Mouse (Mus musculus): ENCODE data around the gene Cdc42bpa. TPM values are rescaled to one million over a fixed set of nuclear protein-coding genes. Genes with fewer than 3 reads are reported as not detected.

The Cdc42bpa gene
- polyA plus RNA-seq, 1 experiment from 2014 or later, result 19.1 TPM

- 90% methylated on average over 5 of the region's 5 CpGs for WGBS
These were observed 138.2 kb downstream of the Cdc42bpa start for GRCm38 (mm10) chr1:180098426-180098825.

GRCm38 (mm10) chr1:180104567-180104966 is 144.3 kb downstream of the Cdc42bpa start:
- no peaks in the 10 kb centered on the region for H3K36me3 ChIP-seq
- no peak overlapping the region for H3K9ac ChIP-seq
- no peaks in the 10 kb centered on the region for H3K9me3 ChIP-seq
- ATAC-seq (ENCODE audit: low FRiP score, low read depth), result no peak
- 71% methylated on average over 3 of the region's 3 CpGs for WGBS
- no peak overlapping the region for H3K4me2 ChIP-seq (replicated peaks)
- no peaks in the 10 kb centered on the region for H3K27me3 ChIP-seq (replicated peaks)
- no peaks in the 10 kb centered on the region for H3K4me1 ChIP-seq
- H3K27ac ChIP-seq, result no peak overlapping the region
- H3K4me3 ChIP-seq, result no peak overlapping the region

More at GRCm38 (mm10) chr1:180098426-180098825, 138.2 kb downstream of the Cdc42bpa start:
- Histone ChIP-seq H3K36me3 (peaks cover 14% of the 10 kb centered on the region), H3K27ac (no peak overlapping the region), H3K9ac (no peak overlapping the region), H3K4me2 (replicated peaks) (no peak overlapping the region), H3K4me1 (no peaks in the 10 kb centered on the region), H3K4me3 (no peak overlapping the region), H3K27me3 (replicated peaks) (no peaks in the 10 kb centered on the region), H3K9me3 (no peaks in the 10 kb centered on the region)
- no peak for ATAC-seq (ENCODE audit: low FRiP score, low read depth)

- ATAC-seq (ENCODE audit: low FRiP score, low read depth), result no peak
- no peak overlapping the region for H3K4me2 ChIP-seq (replicated peaks)
- WGBS, result 75% methylated on average over 5 of the region's 5 CpGs
- H3K9ac ChIP-seq, result no peak overlapping the region
- peaks cover 6% of the 10 kb centered on the region; the same call in 1 of the 2 replicates for H3K36me3 ChIP-seq
- H3K27me3 ChIP-seq (replicated peaks), result no peaks in the 10 kb centered on the region
- no peak overlapping the region for H3K4me3 ChIP-seq
- H3K9me3 ChIP-seq, result no peaks in the 10 kb centered on the region
- no peaks in the 10 kb centered on the region for H3K4me1 ChIP-seq
- H3K27ac ChIP-seq, result no peak overlapping the region
These were observed 148.8 kb downstream of the Cdc42bpa start for GRCm38 (mm10) chr1:180109050-180109449.

GRCm38 (mm10) chr1:180116525-180116924 is 156.3 kb downstream of the Cdc42bpa start:
- ATAC-seq (ENCODE audit: low FRiP score, low read depth), result no peak
- Histone ChIP-seq H3K4me2 (replicated peaks) (no peak overlapping the region), H3K9ac (no peak overlapping the region), H3K4me1 (no peaks in the 10 kb centered on the region), H3K9me3 (no peaks in the 10 kb centered on the region), H3K36me3 (peaks cover 12% of the 10 kb centered on the region), H3K27me3 (replicated peaks) (no peaks in the 10 kb centered on the region), H3K4me3 (no peak overlapping the region), H3K27ac (no peak overlapping the region)
- WGBS, result 91% methylated on average over 1 of the region's 1 CpGs

- Histone ChIP-seq H3K9ac (no peak overlapping the region), H3K9me3 (no peaks in the 10 kb centered on the region), H3K4me3 (no peak overlapping the region), H3K36me3 (peaks cover 12% of the 10 kb centered on the region), H3K4me2 (replicated peaks) (no peak overlapping the region), H3K27me3 (replicated peaks) (no peaks in the 10 kb centered on the region), H3K27ac (no peak overlapping the region), H3K4me1 (no peaks in the 10 kb centered on the region)
- WGBS, result 47% methylated on average over 8 of the region's 8 CpGs
- no peak for ATAC-seq (ENCODE audit: low FRiP score, low read depth)
These were observed 158.0 kb downstream of the Cdc42bpa start for GRCm38 (mm10) chr1:180118233-180118632.

GRCm38 (mm10) chr1:180128077-180128792 is 168.0 kb downstream of the Cdc42bpa start:
- Histone ChIP-seq H3K4me3 (no peak overlapping the region), H3K36me3 (peaks cover 6% of the 10 kb centered on the region), H3K9me3 (no peaks in the 10 kb centered on the region), H3K4me2 (replicated peaks) (no peak overlapping the region), H3K9ac (no peak overlapping the region), H3K27ac (no peak overlapping the region), H3K4me1 (no peaks in the 10 kb centered on the region), H3K27me3 (replicated peaks) (no peaks in the 10 kb centered on the region)
- 87% methylated on average over 5 of the region's 5 CpGs for WGBS
- ATAC-seq (ENCODE audit: low FRiP score, low read depth), result no peak

GRCm38 (mm10) chr1:180131402-180131801 is 171.1 kb downstream of the Cdc42bpa start:
- Histone ChIP-seq H3K36me3 (peaks cover 7% of the 10 kb centered on the region), H3K27me3 (replicated peaks) (no peaks in the 10 kb centered on the region), H3K9me3 (no peaks in the 10 kb centered on the region), H3K27ac (no peak overlapping the region), H3K4me1 (no peaks in the 10 kb centered on the region), H3K4me3 (no peak overlapping the region), H3K4me2 (replicated peaks) (no peak overlapping the region), H3K9ac (no peak overlapping the region)
- no peak for ATAC-seq (ENCODE audit: low FRiP score, low read depth)
- WGBS, result 68% methylated on average over 3 of the region's 3 CpGs

- no peaks in the 10 kb centered on the region for H3K9me3 ChIP-seq
- no peak overlapping the region for H3K4me3 ChIP-seq
- no peak for ATAC-seq (ENCODE audit: low FRiP score, low read depth)
- H3K36me3 ChIP-seq, result peaks cover 12% of the 10 kb centered on the region
- H3K4me1 ChIP-seq, result no peaks in the 10 kb centered on the region
- H3K4me2 ChIP-seq (replicated peaks), result no peak overlapping the region
- WGBS, result 93% methylated on average over 4 of the region's 4 CpGs
- no peak overlapping the region for H3K27ac ChIP-seq
- no peaks in the 10 kb centered on the region for H3K27me3 ChIP-seq (replicated peaks)
- H3K9ac ChIP-seq, result no peak overlapping the region
These were observed 171.9 kb downstream of the Cdc42bpa start for GRCm38 (mm10) chr1:180132187-180132586.

GRCm38 (mm10) chr1:180139158-180139557 is 178.9 kb downstream of the Cdc42bpa start:
- ATAC-seq (ENCODE audit: low FRiP score, low read depth), result no peak
- Histone ChIP-seq H3K36me3 (peaks cover 32% of the 10 kb centered on the region), H3K4me2 (replicated peaks) (no peak overlapping the region), H3K27me3 (replicated peaks) (no peaks in the 10 kb centered on the region), H3K9ac (no peak overlapping the region), H3K4me1 (no peaks in the 10 kb centered on the region), H3K9me3 (no peaks in the 10 kb centered on the region), H3K27ac (no peak overlapping the region), H3K4me3 (no peak overlapping the region)
- 77% methylated on average over 4 of the region's 4 CpGs for WGBS

GRCm38 (mm10) chr1:180140970-180141369 is 180.7 kb downstream of the Cdc42bpa start:
- Histone ChIP-seq H3K9me3 (no peaks in the 10 kb centered on the region), H3K27me3 (replicated peaks) (no peaks in the 10 kb centered on the region), H3K4me3 (no peak overlapping the region), H3K36me3 (peaks cover 37% of the 10 kb centered on the region), H3K9ac (no peak overlapping the region), H3K4me2 (replicated peaks) (no peak overlapping the region), H3K27ac (no peak overlapping the region), H3K4me1 (no peaks in the 10 kb centered on the region)
- no peak for ATAC-seq (ENCODE audit: low FRiP score, low read depth)
- WGBS, result 94% methylated on average over 2 of the region's 2 CpGs

- 87% methylated on average over 4 of the region's 4 CpGs for WGBS
- no peak overlapping the region for H3K4me2 ChIP-seq (replicated peaks)
- ATAC-seq (ENCODE audit: low FRiP score, low read depth), result no peak
- H3K4me1 ChIP-seq, result no peaks in the 10 kb centered on the region
- no peaks in the 10 kb centered on the region for H3K9me3 ChIP-seq
- no peaks in the 10 kb centered on the region for H3K27me3 ChIP-seq (replicated peaks)
- no peak overlapping the region for H3K27ac ChIP-seq
- no peak overlapping the region for H3K4me3 ChIP-seq
- H3K9ac ChIP-seq, result no peak overlapping the region
- H3K36me3 ChIP-seq, result peaks cover 28% of the 10 kb centered on the region
These were observed 187.8 kb downstream of the Cdc42bpa start for GRCm38 (mm10) chr1:180148036-180148435.

- Histone ChIP-seq H3K4me3 (no peak overlapping the region), H3K27ac (no peak overlapping the region), H3K4me1 (no peaks in the 10 kb centered on the region), H3K9me3 (no peaks in the 10 kb centered on the region), H3K27me3 (replicated peaks) (no peaks in the 10 kb centered on the region), H3K36me3 (peaks cover 27% of the 10 kb centered on the region), H3K4me2 (replicated peaks) (no peak overlapping the region), H3K9ac (no peak overlapping the region)
- 91% methylated on average over 4 of the region's 4 CpGs for WGBS
- ATAC-seq (ENCODE audit: low FRiP score, low read depth), result no peak
These were observed 188.3 kb downstream of the Cdc42bpa start for GRCm38 (mm10) chr1:180148563-180148962.

- Histone ChIP-seq H3K9ac (no peak overlapping the region), H3K4me3 (no peak overlapping the region), H3K36me3 (peaks cover 22% of the 10 kb centered on the region; the same call in 1 of the 2 replicates), H3K27me3 (replicated peaks) (no peaks in the 10 kb centered on the region), H3K27ac (no peak overlapping the region), H3K9me3 (no peaks in the 10 kb centered on the region), H3K4me2 (replicated peaks) (no peak overlapping the region), H3K4me1 (no peaks in the 10 kb centered on the region)
- ATAC-seq (ENCODE audit: low FRiP score, low read depth), result no peak
- WGBS, result 88% methylated on average over 8 of the region's 8 CpGs
These were observed 190.9 kb downstream of the Cdc42bpa start for GRCm38 (mm10) chr1:180151191-180151590.
